Mouse (Mus musculus) lung, postnatal 14 days (tissue): ENCODE data around the gene Glod5.

Experiments used
- DNase-seq: peaks from one replicate; pipeline ENCODE4 v3.0.0; 2021

Glod5 gene

DNA sequence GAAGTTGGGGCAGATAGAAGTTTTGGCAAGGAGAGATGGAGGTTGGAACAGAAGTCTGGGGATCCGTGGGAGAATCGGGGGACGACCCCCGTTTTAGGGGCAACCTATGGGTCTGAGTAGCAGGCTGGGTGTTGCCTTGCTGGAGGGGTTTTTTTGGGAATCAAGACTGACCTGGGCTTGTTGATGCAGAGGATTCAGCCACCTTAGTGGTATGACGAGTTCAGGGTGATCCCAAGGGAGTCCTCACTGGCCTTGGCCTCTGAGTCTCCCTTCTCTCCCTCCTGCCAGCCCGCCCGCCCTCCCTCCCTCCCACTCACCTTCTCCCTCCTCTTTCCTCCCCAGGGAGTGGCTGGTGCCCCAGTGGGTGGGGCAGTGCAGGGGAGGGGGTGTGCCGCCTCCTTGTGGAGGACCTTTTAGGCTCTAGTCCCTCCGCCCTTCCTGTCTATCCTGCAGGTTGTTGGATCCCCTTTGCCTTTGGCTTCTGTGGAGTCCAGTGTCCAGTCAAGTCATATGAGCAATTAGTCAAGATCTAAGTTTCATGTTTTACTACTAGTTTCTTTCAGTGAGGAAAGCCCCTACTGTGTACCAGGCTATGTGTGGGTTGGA lies 50.6 kb downstream of the Glod5 start:
- no peak for DNase-seq

DNA sequence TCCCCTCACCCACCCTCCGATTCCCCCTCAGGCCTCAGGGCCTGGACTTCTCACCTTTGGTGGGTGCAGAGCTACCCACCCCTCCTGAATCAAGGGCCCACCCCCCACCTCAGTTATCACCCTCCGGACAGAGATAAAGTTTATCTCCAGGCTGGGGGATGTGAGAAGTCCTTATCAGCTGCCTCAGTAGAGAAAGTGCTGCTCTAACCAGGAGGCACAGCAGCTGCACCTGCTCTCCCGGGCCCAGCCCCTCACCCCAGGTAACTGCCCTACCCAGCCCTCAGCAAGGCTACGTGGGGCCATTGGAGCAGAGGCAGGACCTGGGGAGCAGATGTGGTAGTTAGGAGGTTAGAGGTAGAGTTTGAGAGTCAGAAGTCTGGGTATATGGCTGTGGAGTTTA lies 52.1 kb downstream of the Glod5 start:
- DNase-seq = no peak

DNA sequence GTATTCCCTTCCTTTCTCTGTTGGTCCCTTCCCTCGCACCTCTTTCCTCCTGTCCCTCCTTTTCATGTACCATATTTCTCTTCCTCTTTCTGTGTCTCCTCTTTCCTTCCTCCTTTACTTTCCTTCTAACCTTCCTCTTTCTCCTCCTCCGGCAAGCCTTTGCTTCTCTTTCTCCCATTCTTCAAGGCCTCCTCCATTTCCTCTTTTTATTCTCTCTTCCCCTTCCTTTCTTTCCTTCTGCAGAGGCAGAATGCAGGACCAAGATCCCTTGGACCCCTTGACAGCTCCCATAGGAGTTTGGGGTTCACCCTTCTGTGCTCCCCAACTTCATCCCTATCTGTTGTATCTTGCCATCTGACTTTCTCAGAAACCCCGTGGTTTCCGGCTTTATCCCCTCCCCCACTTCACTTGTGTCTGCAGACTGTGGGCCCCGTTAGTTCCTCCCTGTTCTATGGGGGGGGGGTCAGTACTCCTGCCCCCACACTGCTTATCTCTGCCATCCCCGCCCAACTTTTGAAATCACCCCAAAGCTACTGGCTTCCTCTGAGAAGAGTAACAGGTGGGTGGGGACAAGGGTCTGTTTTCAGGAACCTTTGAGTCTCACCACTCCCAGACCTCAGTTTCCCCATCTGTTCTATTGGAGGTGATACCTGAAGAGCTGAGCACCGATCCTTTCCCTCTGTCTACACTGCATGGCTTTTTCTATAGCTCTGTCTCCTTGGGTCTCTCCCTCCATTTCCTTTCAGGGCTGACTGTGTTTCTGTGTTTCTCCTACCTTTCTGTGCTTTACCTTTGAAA lies 54.3 kb downstream of the Glod5 start:
- DNase-seq = no peak

DNA sequence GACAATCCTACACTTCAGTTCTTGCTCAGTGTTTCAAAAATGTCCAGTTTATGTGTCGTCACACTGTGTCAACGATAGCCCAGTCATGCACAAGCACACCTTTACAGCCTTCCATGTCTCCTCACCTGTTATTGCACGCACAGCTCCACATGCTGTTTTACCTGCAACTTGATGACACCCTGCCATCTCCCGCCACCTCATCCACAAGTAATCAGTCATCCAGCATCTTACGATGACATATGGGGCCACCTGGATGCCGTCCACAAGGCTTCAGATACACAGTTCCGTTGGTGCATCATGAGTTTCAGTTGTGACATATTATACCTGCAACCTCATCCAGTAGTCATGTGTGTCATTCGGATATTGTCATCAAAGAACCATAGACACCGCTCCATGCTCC lies 59.4 kb downstream of the Glod5 start:
- no peak for DNase-seq
